Mouse (Mus musculus) liver, embryonic 14.5 days (tissue): Measurements from ENCODE around the gene Gpc6. TPM values are rescaled to one million over a fixed set of nuclear protein-coding genes. Genes with fewer than 3 reads are reported as not detected.

Experiments used
- ATAC-seq: fragments of 200-750 bp; cut with Nextera tagmentation; 2 replicates; pipeline ENCODE4 v1.8.0; 2017; ENCODE audit warnings: moderate number of reproducible peaks, mild to moderate bottlenecking, moderate library complexity; ENCODE audit not compliant: insufficient read depth
- DNase-seq, 3 experiments: peaks; one replicate each; pipeline ENCODE4 v3.0.0-alpha.2; 2012 to 2013; ENCODE audit warnings: low read depth in 3 of 3, low spot score in 3 of 3
- H3K27ac ChIP-seq: fragments of 300-500 bp; sonication (generic); 2 replicates; pipeline ENCODE4 v1.5.1; 2014; ENCODE audit warnings: moderate library complexity, mild to moderate bottlenecking, control low read depth, inconsistent platforms
- H3K27me3 ChIP-seq: fragments of 300-500 bp; sonication (generic); 2 replicates; pipeline ENCODE4 v1.6.1; 2014; ENCODE audit warnings: mild to moderate bottlenecking, low read length, moderate library complexity; ENCODE audit not compliant: control insufficient read depth, insufficient read depth
- H3K36me3 ChIP-seq: fragments of 300-500 bp; sonication (generic); replicated peaks from 2 replicates; pipeline ENCODE4 v1.6.1; 2014; ENCODE audit warnings: low read depth; ENCODE audit not compliant: control insufficient read depth, insufficient read depth
- H3K4me1 ChIP-seq, 2 experiments: fragments of 200-500 bp in 1 of 2; fragments of 300-500 bp in 1 of 2; sonication (generic) in 1 of 2; replicated peaks; 2 replicates each; pipeline ENCODE4 v1.6.1; 2012 to 2014; ENCODE audit warnings: antibody characterized with exemption in 1 of 2, inconsistent platforms in 1 of 2, low read length in 1 of 2; ENCODE audit not compliant: control insufficient read depth in 2 of 2, insufficient read depth in 2 of 2
- H3K4me2 ChIP-seq: fragments of 300-500 bp; sonication (generic); 2 replicates; pipeline ENCODE4 v1.6.1; 2014; ENCODE audit warnings: low read depth, mild to moderate bottlenecking, control low read depth, moderate library complexity
- H3K4me3 ChIP-seq, 2 experiments: fragments of 200-500 bp in 1 of 2; fragments of 300-500 bp in 1 of 2; sonication (generic) in 1 of 2; 2 replicates each; pipeline ENCODE4 v1.5.1; 2012 to 2014; ENCODE audit warnings: low read depth in 2 of 2, low read length in 2 of 2, mild to moderate bottlenecking in 2 of 2, control low read depth in 1 of 2, inconsistent platforms in 1 of 2, moderate library complexity in 1 of 2; ENCODE audit not compliant: insufficient read depth in 1 of 2
- H3K9ac ChIP-seq: fragments of 300-500 bp; sonication (generic); replicated peaks from 2 replicates; pipeline ENCODE4 v1.6.1; 2014; ENCODE audit warnings: mild to moderate bottlenecking, control low read depth, moderate library complexity
- H3K9me3 ChIP-seq: fragments of 300-500 bp; sonication (generic); 2 replicates; pipeline ENCODE4 v1.6.1; 2016; ENCODE audit warnings: low read length, mixed read lengths; ENCODE audit not compliant: control insufficient read depth
- CTCF ChIP-seq: IDR thresholded peaks from 2 replicates; pipeline ENCODE4 v1.5.1; 2016; ENCODE audit warnings: antibody characterized with exemption, low read depth, control low read depth
- EP300 ChIP-seq: IDR thresholded peaks from 2 replicates; pipeline ENCODE4 v1.6.1; 2016; ENCODE audit warnings: antibody characterized with exemption, low read depth
- WGBS: fragments of 180-500 bp; shearing (Covaris S2); extraction: QIAGEN DNeasy Blood & Tissue Kit; methylation state at CpG from one replicate; pipeline ENCODE4 v1.1.7; 2014; ENCODE audit not compliant: insufficient replicate concordance; 5-methylcytosine and 5-hydroxymethylcytosine counted together
- polyA plus RNA-seq, 2 experiments: library from polyadenylated mRNA; depleted of rRNA in 1 of 2; stranded (reverse) in 1 of 2; unstranded in 1 of 2; fragments of >200 nt; fragmentation: Nextera tagmentation in 1 of 2; extraction: Ambion mirVana in 1 of 2; gene quantifications; 2 replicates each; pipeline versions ENCODE4 v1.2.1 to v1.2.3; 2012 to 2014

Gpc6 gene
- polyA plus RNA-seq, 2 experiments = 0.97 to 2.3 TPM

DNA sequence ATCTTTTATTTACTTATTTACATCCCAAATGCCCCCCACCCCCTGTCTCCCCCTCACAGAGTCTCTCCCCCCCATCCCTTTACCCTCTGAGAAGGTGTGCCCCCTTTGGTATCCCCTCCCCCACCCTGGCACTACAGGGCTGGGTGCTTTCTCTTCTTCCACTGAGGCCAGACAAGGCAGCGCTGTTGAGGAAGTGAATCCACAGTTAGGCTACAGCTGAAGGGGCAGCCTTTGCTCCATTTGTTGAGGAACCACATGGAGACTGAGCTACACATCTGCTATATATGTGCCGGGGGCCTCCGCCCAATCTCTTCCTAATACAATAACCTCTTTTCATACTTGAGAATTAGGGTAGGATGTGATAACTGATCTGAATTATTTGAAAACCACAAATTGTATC is 791.2 kb downstream of the Gpc6 start:
- 53% methylated on average over 3 of the region's 3 CpGs for WGBS
- Histone ChIP-seq H3K27ac (no peak overlapping the region), H3K9me3 (no peaks in the 10 kb centered on the region), H3K4me3 (no peak overlapping the region), H3K4me1 (no peaks in the 10 kb centered on the region), H3K9ac (no peak overlapping the region), H3K4me2 (no peak overlapping the region), H3K36me3 (no peaks in the 10 kb centered on the region), H3K27me3 (no peaks in the 10 kb centered on the region)
- DNase-seq (no peak), ATAC-seq (no peak)
- TF ChIP-seq CTCF (no peak), EP300 (no peak)

DNA sequence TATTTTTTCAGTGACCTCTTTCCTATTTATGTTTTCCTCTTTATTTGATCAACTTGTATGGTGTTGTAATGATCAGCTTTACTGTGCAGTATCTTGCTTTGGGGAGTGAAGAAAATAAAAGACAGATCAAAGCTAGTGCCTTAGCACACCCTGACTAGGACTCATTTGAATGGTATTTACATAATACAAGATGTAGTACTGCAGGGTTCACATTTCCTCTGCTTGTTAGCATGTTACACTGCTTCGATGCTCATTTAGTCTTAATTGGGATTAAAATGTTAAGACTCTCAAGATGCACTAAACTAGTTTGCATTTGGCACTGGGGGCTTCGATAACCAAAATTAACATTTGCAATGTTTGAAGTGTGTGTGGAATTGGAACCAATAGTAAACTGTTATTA is 803.6 kb downstream of the Gpc6 start:
- 56% methylated on average over 2 of the region's 2 CpGs for WGBS
- H3K27ac ChIP-seq = no peak overlapping the region
- H3K36me3 ChIP-seq = no peaks in the 10 kb centered on the region
- no peak overlapping the region for H3K4me3 ChIP-seq
- H3K9me3 ChIP-seq = no peaks in the 10 kb centered on the region
- H3K27me3 ChIP-seq = no peaks in the 10 kb centered on the region
- H3K4me1 ChIP-seq = no peaks in the 10 kb centered on the region
- no peak for TF ChIP-seq CTCF
- TF ChIP-seq EP300 = no peak
- no peak overlapping the region for H3K9ac ChIP-seq
- ATAC-seq (no peak), DNase-seq (no peak)
- H3K4me2 ChIP-seq = no peak overlapping the region

DNA sequence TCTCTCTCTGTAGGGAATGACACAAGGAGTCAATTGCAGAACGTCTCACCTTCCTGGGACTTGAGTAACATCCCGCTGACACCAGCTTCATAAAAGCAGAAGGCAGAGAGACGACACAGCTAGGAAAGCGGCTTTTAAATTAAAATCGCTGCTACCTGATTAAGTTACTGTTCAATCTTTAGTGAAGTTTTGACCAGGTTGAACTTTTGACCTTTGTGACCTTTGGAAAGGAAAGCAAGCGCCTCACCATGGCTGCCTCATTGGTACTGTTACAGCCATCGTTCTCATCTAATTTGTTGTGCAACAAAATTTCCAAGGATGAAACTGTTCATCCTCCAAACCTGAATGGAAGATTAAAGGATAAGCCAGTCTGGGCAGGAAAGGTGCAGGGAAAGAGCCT is 830.1 kb downstream of the Gpc6 start:
- ATAC-seq (no peak), DNase-seq (no peak)
- Histone ChIP-seq H3K4me2 (no peak overlapping the region), H3K27me3 (no peaks in the 10 kb centered on the region), H3K9ac (no peak overlapping the region), H3K36me3 (no peaks in the 10 kb centered on the region), H3K4me3 (no peak overlapping the region), H3K4me1 (no peaks in the 10 kb centered on the region), H3K27ac (no peak overlapping the region), H3K9me3 (no peaks in the 10 kb centered on the region)
- WGBS = 54% methylated on average over 7 of the region's 7 CpGs
- TF ChIP-seq EP300 = no peak
- no peak for TF ChIP-seq CTCF

DNA sequence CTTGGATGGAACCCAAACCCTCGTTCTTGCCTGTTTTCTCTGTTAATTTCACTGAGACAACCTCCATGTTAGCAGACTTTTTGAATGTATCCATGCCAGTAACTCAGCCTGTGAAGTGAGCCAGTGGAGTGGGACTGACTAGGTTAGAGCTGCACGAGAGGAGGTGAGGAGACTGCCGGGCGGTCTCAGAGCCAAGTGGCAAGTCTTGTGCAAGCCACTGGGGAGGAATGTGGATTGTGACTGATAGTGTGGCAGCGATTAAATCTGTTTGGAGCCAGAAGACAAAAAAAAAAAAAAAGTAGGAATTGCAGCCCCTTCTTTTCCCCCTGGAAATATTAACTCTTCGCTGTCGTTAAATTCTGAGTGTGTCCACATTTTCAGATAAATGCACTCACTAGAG is 831.4 kb downstream of the Gpc6 start:
- Histone ChIP-seq H3K4me2 (no peak overlapping the region), H3K4me1 (no peaks in the 10 kb centered on the region), H3K4me3 (no peak overlapping the region), H3K9me3 (no peaks in the 10 kb centered on the region), H3K36me3 (no peaks in the 10 kb centered on the region), H3K27me3 (no peaks in the 10 kb centered on the region), H3K27ac (no peak overlapping the region), H3K9ac (no peak overlapping the region)
- no peak for TF ChIP-seq EP300
- TF ChIP-seq CTCF = no peak
- 67% methylated on average over 7 of the region's 7 CpGs for WGBS
- ATAC-seq = no peak
- no peak for DNase-seq

DNA sequence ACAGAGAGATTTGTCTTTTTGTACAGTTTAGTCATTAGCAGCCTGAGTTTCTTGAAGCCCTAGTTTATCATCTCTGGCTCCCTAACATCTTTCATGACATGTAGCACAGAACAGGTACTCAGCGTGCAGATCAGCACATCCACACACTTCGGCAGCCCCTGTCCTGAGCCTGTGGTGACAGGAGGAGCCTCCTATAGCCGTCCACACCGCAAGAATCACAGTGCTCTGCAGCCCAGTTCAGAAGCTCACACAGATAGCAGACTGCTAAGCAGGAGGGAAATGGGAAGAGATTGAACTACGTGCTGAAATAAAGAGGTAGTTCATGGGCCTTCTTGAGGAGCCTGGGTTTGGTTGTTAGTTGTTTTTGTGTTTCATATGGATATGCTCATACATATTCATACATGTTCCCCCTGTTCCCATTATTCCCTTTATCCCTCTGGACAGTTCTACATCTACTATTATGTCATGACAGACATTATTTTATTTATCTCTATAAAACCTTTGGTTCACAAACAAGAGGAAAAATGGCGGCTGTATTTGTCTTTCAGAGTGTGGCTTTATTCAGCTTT is 832.8 kb downstream of the Gpc6 start:
- Histone ChIP-seq H3K9me3 (no peaks in the 10 kb centered on the region), H3K4me3 (no peak overlapping the region), H3K4me2 (no peak overlapping the region), H3K27ac (no peak overlapping the region), H3K9ac (no peak overlapping the region), H3K27me3 (no peaks in the 10 kb centered on the region), H3K4me1 (no peaks in the 10 kb centered on the region), H3K36me3 (no peaks in the 10 kb centered on the region)
- WGBS = 63% methylated on average over 6 of the region's 6 CpGs
- TF ChIP-seq CTCF = no peak
- no peak for TF ChIP-seq EP300
- DNase-seq = no peak
- no peak for ATAC-seq
